Mouse (Mus musculus): ENCODE measurements around the gene Zfp36l1.

Gene Zfp36l1

DNA sequence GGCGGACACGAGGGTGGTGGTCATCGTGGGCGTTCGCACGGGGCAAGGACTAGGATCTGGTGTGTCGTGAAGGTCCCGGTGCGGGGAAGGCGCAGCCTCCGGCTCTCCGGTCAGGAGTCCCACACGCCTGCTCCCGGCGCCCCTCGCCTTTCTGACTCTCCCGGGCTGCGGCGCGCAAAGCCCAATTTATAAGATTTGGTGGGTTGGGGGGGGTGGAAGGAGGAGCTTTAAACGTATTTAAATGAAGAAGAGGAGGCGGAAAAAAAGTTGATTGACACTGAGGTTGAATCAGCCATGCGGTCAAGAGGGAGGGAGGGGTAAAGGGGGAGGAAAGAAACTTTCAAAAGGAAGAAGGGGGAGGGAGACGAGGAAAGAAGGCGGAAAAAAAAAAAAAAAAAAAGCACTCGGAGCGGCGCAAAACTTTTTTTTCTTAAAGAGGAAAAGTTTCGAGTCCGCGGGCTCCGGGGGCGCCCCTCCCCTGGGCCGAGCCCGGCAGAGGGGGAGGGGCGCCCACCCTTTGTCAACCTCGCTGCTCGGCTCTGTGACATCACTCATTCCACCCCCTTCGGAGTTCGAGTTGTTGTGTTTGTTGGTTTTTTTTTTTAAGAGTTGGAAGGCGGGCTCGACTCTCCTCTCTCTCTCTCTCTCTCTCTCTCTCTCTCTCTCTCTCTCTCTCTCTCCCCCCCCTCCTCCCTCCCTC lies at the start of gene Zfp36l1:
Gene Zfp36l1 (minus strand): TSS at position 162 of the 700 bp plus-strand sequence.
- DNase-seq, result peak in 1 of 2 experiments; percentile 64

DNA sequence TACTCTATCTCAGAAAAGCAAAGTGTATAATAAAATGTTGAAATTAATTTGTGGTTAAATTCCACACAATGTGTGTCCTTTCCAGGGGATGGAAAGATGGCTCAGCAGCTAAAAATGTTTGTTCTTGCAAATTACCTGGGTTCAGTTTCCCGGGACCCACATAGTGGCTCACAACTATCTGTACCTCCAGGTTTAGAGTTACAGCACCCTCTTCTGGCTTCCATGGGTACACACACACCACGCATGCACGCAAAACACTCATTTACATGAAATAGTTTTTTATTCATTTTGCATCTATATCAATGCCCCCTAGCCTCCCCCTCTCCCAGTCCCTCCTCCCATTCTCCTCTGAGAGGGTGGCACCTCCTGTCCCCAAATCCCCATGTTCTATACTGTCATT lies 49.6 kb upstream of the Zfp36l1 start:
- DNase-seq, result no peak

DNA sequence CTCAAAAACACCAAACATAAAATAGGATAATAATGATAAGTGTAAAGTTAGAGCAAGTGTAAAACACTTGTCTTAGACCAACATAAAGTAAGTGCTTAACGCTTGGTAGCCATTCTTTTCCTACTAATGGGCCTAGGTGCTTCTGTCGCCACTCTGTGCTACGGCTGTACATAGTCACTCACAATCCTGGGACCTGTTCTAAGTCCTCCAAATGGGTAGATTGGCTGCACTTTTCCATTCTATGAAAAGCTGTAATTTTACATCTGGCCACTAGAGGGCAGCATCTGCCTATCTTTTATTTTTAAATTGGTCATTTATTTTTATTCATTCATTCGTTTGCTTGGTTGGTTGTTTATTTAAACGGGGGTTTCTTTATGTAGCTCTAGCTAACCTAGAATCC lies 44.9 kb upstream of the Zfp36l1 start:
- DNase-seq, result peak; percentile 42 to 51

DNA sequence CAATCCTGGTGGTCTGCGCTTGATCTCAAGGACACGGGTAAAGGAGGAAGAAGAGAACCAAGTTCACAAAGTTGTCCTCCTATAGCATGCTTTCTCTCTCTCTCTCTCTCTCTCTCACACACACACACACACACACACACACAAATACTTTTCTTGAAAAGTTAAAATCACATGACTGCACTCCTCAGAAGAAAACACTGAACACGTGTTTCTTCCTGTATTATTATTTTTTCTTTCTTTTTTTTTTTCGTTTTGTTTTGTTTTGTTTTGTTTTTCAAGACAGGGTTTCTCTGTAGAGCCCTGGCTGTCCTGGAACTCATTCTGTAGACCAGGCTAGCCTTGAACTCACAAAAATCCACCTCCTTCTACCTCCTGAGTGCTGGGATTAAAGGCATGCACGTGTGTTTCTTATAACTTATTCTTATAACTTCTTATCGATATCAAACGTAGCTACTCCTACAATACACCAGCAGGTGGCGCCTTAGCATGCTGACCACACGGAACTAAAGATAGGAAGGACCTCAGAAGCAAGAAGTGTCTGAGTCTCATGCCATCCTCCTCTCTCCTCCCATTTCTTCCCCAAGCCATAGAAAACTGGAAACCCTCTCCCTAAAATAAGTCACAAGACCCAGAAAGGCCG lies 41.0 kb upstream of the Zfp36l1 start:
- DNase-seq, result peak; percentile 73 to 81

DNA sequence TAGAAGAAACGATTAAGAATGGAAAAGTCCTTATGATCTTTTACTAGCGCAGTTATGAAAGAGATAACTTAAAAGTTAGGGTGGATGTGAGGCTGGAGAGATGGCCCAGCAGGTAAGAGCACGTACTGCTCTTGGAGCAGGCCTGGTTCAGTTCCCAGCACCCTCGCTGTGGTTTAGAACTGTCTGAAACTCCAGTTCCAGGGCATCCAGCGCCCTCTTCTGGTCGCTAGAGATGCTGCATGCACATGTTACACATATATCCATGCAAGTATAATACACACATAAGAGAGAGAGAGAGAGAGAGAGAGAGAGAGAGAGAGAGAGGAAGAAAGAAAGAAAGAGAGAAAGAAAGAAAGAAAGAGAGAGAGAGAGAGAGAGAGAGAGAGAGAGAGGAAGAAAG lies 40.3 kb upstream of the Zfp36l1 start:
- no peak for DNase-seq

DNA sequence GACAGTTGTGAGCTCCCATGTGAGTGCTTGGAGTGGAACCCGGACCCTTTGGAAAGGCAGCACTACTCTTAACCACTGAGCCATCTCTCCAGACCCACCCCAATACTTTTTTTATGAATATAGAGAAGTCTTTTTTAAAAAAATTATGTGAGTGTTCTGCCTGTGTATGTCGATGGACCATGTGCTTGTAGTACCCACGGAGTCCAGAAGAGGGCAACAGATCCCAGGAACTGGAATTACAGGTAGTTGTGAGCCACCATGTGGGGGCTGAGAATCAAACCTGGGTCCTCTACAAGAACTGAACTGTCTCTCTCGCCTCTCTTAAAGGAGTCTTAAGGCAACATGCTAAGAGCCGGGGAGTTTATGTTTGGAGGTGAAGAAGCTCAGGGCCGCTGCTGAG lies 39.0 kb upstream of the Zfp36l1 start:
- DNase-seq, result no peak

DNA sequence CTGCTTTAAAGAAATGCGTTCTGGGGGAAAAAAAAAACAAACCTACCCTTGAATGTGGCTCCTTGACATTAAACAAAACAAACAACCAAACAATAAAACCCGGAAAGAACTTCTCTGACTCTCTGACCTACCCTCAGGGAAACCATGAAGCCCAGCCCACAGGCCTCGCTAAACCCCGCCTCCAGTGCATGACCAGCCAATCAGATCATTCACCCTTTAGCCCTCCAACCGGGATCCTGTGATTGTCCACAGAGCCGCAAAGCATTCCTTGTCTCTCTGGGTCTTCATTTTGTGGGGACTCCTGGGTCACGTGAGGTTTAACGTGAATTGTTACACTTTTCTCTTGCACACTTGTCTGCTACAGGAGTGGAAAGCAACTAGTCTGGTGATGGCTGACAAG lies 37.8 kb upstream of the Zfp36l1 start:
- no peak for DNase-seq

DNA sequence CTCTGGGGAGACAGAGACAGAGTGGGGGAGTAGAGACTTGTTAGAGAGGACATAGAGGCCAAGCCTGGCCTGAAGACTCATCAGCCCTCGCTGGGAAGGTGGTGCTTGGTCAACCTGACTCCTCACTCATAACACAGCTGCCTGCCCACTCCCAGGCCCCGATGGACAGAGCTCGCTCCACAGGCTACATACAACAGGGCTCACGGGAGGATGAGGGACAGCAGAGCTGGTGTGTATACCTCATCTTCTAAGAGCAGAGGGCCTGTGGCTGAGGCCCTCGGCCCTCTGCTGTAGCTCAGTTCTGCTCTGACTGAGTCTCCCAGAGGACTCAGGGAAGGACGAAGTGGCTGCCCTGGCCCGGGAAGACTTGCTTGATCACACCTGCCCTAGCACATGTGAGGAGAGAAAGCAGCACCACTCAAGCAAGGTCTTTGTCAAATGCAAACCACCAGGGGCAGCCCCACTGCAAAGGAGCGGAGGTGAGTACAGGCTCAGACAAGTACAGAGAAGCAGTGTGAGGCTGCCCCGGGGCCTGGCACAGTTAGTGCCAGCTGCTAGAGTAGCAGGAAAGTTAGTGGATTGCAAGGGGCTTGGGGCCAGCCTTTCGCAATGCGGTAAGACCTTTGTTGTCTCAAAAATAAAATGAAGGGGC lies 34.9 kb upstream of the Zfp36l1 start:
- DNase-seq, result no peak

DNA sequence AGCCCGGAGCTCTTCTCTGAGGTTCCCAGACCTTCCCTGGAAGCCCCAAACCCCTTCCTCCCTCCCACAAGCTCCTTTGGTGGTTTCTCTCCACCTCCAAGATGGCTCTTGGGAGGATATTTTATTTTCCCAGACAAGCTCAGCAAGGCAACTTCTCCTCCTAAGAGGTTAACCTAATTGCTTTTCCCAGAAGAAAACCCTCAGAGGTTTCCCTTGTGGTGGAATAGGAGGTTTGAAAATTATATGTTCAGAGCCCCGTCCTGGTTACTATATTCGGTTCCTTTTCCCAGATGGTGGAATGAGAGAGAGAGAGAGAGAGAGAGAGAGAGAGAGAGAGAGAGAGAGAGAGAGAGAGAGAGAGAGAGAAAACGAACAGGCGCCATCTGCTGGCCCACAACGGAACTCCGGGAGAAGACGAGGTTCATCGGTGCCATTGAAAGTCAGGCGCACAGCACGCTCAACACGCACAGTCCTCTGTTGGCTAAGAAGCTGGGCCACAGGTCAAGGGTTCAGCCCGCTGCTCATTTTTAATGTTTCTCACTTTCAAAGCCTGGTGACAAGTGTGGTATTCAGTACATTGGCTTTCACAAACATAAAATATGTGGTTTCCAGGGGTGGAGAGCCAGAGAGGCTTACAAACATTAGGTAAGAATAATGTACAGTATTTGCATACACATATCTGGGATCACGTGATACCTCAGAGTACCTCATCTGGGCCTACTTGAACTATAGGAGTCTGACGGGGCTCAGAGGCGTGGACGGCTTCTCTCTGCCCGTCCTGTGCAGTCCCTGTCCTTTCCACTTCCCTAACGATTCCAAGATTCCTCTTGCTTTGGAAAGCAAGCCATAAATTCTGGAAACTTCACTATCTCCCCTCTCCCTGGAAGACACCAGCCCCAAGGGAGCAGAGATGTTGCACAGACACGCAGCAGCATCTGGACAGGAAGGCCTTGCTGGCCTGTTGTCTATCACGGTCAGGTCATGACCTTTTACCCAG lies 33.7 kb upstream of the Zfp36l1 start:
- peak; percentile 81 to 91 for DNase-seq

DNA sequence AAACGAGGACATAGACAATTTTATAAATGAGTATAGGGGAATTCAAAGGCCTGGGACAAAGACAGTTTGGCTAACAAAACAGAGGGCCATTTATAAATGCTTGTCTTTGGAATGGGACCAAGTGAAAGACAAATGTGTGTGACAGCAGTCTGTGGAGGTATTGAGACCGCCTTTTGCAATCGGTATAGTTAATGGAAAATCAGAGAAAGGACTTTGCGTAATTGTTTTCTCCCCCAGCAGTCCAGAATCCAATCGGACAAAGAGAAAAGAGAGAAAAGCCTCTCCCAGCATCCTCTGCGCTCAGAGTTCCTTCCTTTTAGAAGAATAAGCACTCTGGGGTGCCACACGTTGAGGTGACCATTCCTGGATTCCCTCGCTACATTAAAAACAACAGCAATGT lies 32.6 kb upstream of the Zfp36l1 start:
- no peak for DNase-seq

DNA sequence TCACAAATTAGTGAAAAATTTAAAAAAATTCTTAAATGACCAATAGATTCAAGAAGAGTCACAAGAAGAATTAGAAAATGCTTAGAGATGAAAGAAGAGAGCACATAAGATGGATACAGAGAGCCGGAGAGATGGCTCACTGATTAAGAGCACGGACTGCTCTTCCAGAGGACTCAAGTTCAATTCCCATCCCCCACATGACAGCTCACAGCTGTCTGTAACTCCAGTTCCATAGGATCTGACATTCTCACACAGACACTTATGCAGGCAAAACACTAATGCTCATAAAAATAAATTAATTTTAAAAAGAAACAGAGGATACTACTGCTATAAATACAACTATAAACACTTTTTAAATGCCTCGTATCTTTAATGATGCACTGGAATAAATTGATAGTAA lies 32.0 kb upstream of the Zfp36l1 start:
- DNase-seq, result no peak

DNA sequence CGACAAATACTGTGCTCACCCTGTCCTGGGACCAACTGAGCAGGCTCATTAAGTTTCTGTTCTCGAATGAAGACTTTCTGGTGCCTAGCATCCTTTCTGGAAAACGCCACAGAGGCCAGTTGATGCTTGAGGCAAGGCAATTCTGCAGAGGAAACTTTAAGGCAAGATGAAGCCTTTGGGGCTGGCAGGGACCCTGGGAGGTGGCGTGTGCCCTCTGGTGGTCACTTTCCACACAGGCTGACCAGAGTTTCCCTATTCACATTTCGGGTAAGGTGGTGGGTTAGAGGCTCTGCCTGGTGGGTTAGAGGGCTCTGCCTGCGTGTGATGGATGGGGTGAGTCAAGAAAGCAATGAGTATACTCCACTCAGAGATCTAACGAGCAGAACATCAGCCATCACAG lies 28.7 kb upstream of the Zfp36l1 start:
- peak; percentile 76 to 84 for DNase-seq

DNA sequence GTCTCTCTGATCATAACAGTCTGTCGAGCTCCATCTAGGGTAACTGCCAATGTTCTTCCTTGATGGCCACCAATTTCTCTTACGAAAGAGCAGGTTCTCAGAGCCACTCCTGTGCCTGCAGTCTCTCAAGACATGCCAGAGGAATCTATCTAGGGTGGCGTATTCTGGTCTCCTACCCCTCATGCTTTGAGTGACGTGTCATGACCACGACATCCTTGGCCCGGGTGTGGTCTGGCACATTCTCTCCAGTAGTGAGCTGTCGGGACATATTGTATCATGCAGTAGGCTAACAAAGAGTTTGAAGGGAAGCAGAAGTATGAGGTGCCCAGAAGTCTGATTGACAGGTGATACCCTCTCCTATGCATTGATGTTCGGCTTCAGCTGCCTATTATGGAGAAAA lies 28.2 kb upstream of the Zfp36l1 start:
- DNase-seq, result no peak

DNA sequence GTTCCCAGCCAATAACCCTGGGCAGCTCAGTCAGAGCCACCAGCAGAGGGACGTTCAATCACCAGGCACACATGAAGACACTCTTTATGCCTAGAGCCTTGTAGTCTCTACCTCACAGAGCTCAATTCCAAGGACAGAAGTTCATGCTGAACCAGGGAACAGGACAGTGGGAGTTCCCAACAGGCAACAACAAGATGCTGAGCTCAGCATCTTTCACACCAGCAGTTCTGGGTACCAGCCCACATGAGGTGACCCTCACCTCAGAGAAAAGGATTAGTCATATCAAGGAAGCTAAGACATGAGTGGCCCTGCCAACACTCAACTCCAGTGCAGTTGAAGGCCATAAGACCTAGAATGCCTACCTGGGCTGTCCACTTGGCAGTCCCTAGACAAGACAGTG lies 24.9 kb upstream of the Zfp36l1 start:
- DNase-seq, result no peak

DNA sequence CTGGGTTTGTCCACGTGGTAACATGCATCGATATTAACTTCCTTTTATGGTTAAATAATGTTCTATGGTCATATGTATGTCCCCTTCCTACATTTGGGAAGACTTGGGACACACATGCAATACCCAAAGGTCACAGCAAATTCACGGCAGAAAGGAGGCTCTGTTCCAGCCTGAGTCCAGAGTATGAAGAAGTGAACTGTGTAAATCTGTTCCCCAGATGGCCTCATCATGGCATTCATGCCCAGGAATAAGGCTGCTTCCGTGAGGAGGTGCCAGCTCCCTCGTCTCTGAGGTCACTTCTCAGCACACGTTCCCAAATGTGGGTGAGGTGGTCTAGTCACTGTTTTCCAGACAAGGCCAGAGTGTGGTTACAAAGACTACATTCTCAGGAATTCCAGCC lies 24.4 kb upstream of the Zfp36l1 start:
- peak in 1 of 2 experiments; percentile 39 for DNase-seq

DNA sequence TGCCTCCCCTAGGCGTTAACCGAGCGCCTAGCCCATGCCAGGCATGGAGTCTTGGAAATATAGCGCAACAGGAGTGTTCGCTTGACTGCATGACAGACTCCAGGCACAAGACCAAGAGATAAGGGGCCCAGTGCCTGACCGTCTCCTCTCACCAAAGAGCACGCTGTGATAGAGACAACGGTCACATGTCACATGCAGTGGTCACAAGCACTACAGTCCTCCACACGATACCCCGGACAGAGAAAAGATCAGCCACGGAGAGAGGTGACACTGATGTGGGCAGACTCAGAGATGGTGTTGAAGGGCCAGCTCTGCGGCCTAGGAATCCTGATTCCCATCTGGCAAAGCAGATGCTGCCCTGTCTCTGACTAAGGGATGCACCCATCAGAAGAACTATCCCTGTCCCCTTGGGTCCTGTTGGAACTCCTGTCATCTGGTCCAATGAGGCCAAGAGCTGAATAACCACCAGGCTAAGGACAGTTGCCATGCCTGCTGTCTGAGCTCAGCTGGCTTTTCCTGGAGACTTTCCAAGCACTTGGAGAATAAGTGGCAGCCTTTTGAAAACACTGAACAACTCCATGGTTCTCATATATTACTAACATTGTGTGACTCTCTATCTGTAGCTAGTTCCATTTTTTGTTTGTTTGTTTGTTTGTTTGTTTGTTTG lies 23.6 kb upstream of the Zfp36l1 start:
- DNase-seq, result peak in 1 of 2 experiments; percentile 51

DNA sequence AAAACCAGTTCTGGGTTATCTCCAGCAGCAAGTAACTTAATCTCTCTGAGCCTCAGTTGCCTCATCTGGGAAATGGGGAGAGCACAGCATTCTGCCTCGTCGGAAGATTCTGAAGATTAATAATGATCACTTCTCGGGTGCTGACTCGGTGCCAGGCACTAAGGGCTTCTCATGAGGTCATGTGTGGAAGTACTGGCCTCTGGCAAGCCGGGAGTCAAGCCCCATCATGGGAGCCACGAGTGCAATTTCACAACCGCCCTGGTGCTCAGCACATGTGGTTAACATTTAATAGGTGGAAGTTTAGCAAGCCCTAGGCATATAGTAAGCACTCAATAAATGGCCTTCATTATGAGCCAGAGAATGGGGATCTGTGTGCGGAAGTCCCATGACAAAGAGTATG lies 22.4 kb upstream of the Zfp36l1 start:
- no peak for DNase-seq

DNA sequence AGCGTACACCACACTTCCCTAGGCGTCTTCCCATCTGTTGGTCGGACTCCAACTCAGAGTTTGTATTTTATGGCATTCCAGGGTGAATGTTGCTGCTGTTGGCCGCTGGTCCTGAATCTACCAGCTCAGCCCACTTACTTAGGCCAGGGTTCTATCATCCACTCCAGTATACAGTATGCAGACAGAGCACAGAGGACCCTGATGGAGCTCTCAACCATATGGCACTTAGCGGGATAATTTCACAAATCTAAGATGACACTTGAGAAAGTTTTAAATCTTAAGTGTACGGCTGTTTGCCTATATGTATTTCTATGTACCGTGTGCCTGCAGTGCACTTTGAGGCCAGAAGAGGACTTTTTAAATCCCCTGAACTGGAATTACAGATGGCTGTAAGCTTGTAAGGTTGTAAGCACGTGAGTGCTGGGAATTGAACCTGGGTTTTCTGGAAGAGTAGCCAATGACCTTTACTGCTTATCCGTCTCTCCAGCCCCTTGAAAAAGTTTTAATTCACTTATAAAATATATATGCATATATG lies 20.3 kb upstream of the Zfp36l1 start:
- no peak for DNase-seq

DNA sequence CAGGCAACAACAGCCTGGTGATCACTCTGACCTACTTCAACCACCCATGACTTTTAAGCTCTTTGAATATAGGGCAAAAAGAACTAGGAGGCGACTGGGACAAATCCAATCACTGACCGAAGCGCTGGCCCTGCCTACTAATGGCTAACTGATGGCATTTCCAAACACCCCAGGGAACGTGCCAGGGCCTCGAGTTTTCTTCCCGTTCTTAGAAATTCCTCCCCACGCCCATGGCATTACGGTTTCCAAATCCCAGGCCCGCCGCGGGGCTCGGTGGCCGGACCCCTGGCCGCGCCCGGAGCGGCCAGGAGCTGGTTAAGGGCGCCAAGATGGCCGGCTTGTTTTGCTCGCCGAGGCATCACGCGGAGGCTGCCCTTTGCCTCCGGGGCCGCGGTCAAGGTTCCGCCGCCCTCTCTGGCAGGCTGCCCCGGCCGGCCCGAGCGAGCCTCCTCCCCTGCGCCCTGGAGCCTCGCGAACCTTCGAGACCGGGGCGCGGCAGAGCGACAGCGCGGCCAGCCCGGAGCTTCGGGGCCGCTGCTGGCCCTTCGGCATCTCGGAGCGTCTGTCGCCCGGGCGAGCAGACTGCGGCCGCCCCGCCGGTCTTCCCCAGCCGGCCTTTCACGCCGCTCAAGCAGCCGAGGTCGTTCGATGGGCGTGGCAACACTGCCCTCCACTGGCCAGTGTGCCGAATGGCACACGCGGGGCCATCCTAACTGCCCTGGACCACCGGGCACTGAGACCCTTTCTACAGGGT lies 19.6 kb upstream of the Zfp36l1 start:
- peak; percentile 90 to 93 for DNase-seq

DNA sequence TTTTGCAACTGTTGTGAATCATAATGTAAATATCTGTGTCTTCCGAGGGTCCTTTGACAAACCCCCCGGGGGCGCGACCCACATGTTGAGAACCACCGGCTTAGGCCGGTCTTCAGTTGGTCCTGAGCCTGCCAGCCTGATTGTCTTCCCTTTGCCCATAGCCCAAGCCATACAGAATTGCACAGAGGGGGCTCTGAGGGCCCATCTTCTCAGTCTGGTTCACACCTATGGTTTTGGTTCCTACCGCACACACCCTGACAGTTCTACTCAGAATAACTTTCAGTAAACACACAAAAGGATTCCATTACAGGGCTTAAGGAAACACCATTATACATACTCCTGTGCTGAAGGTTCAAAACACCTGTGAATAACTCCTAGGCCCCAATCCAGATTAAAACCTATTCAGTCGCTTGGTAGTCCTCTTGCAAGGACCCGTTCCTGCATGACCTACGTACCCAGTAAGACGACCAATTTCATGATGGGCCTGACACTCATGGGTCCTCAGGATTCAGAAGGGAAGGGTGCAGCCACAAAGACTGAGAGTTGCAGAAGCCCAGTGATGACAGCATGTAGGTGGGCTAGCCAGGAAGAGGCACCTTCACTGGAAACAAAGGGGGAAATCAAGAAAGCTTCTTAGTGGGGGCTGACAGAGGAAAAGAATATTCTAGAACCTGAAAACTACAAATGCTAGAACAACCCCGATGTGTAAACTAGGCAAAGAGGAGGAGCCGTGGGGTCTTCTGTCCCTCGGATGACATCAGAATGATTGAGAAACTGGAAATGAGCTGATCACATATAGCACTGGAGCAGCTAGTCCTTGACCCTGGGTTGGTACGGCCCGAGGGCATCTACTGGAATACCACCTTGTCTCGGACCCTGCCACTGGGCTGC lies 18.8 kb upstream of the Zfp36l1 start:
- DNase-seq, result no peak

Measured in cerebellum, postnatal 14 days (tissue).